Mouse (Mus musculus) cortical plate, adult 2 months (tissue): ENCODE measurements around the gene Riok2. TPM values are rescaled to one million over a fixed set of nuclear protein-coding genes. Genes with fewer than 3 reads are reported as not detected.

ENCODE experiments used
- H3K27ac ChIP-seq: fragments of 200-500 bp; 2 replicates; pipeline ENCODE4 v1.5.1; 2012; ENCODE audit warnings: low read length, control low read depth, inconsistent platforms; ENCODE audit not compliant: insufficient read depth
- H3K4me1 ChIP-seq: fragments of 200-500 bp; 2 replicates; pipeline ENCODE4 v1.6.1; 2011; ENCODE audit warnings: low read length; ENCODE audit not compliant: control insufficient read depth, insufficient read depth
- H3K4me3 ChIP-seq: fragments of 200-500 bp; 2 replicates; pipeline ENCODE4 v1.5.1; 2011; ENCODE audit warnings: mild to moderate bottlenecking, low read length, control low read depth; ENCODE audit not compliant: insufficient read depth
- CTCF ChIP-seq: fragments of 200-500 bp; IDR thresholded peaks from 2 replicates; pipeline ENCODE4 v1.5.1; 2011; ENCODE audit warnings: mild to moderate bottlenecking, control low read depth, low read length; ENCODE audit not compliant: insufficient read depth; ENCODE audit errors: extremely low read depth
- POLR2A ChIP-seq: fragments of 200-500 bp; IDR thresholded peaks from 2 replicates; pipeline ENCODE4 v1.6.1; 2011; ENCODE audit warnings: mild to moderate bottlenecking, low read length, control low read depth; ENCODE audit not compliant: insufficient read depth; ENCODE audit errors: extremely low read depth
- polyA plus RNA-seq: library from polyadenylated mRNA; depleted of rRNA; stranded (reverse); fragments of >200 nt; gene quantifications from 2 replicates; pipeline ENCODE4 v1.2.3, GENCODE M21; 2012

Gene Riok2
- polyA plus RNA-seq, 1 experiment, result 22.4 TPM

DNA sequence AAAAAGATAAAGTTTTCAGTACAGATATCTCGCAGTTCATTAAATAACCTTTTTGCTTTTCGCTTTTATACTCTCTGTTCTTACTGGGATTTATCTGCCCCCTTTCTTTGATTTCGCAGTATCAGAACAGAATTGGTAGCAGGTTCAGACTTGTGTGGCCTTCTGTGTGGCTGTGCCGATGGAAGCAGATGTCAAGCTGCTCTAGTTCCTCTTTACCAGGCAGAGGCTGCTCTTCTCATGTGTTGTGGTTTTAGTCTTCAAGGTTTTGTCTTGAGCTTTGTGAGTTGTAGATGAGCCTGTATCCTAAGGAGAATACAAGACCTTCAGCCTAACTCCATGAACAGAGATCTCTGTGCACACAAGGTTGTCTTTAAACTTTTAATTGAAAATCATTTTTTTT is 17.7 kb downstream of the Riok2 start:
- no peaks in the 10 kb centered on the region for H3K4me1 ChIP-seq
- no peak overlapping the region for H3K4me3 ChIP-seq
- no peak overlapping the region for H3K27ac ChIP-seq
- TF ChIP-seq POLR2A, result no peak
- TF ChIP-seq CTCF, result no peak

DNA sequence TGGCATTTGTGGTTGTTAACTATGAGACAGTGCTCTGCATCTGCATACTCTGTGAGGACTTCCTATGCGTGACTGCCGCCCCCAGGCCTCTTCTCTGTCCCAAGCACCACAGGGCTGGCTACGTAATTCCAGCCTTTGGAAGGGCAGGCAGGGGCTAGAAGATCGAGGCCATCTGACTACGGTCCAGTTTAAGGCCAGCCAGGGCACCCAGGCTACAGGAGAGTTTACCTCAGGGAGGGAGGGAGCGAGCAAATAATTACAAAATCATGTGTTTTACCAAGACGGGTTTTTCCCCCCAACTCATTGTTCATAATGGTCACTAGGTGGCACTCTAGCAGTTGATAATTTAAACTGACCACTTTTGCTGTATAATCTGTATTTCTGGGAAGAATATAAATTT is 18.8 kb downstream of the Riok2 start:
- TF ChIP-seq POLR2A (no peak), CTCF (no peak)
- Histone ChIP-seq H3K4me3 (no peak overlapping the region), H3K4me1 (no peaks in the 10 kb centered on the region), H3K27ac (no peak overlapping the region)

DNA sequence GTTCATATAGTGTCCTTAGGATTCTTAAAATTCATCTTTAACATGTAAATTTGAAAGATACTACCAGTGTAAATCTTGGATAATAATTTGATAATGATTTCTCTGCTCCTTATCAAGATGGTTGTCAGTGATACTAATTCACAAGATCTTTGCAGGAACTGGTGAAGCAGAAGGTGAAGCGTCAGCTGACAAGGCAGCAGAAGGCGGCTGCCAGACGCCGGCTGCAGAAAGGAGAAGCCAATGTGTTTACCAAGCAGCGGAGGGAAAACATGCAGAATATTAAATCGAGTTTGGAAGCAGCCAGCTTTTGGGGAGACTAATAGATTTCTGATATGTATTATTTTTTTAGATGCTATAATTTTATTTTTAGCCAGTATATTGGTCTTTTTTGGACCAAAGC is 19.2 kb downstream of the Riok2 start:
- Histone ChIP-seq H3K4me3 (no peak overlapping the region), H3K27ac (no peak overlapping the region), H3K4me1 (no peaks in the 10 kb centered on the region)
- no peak for TF ChIP-seq POLR2A
- TF ChIP-seq CTCF, result no peak

DNA sequence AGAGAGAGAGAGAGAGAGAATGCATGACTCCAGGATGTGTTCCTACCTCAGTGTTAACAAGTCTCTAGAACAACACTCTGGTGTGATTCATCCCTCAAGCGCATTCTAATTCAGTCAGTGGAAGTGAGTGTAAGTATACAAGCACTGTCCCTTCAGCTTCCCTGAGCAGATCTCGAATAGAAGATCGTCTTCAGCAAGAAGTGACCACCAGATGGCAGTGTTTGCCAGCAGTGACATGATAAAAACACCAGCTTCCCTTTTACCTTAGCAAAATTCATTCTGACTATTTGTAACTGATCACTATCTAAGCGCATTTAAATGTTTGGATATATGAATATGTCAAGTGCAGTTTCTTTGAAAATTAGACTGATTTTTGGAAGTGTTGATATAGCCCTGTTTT is 20.2 kb downstream of the Riok2 start:
- no peak overlapping the region for H3K27ac ChIP-seq
- TF ChIP-seq CTCF (peak; percentile 78), POLR2A (no peak)
- no peak overlapping the region for H3K4me3 ChIP-seq

DNA sequence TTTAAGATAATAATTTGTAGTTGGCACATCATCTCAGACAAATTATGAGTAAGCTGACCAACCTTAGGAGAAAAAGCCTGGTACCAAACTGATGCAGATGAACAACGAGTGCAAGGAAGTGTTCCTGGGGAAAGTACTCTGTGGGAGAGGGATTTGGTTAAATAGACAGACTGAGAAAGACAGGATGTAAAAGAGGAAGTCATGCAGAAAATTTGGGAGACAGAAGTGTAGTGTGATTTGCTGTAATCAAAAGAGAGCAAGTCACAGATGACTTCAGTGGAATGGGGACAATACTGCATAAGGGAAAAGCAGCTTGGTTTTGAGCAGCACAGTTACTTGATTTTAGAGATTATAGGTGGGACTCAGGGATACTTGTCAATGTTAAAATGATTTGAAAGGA is 22.8 kb downstream of the Riok2 start:
- Histone ChIP-seq H3K27ac (no peak overlapping the region), H3K4me3 (no peak overlapping the region), H3K4me1 (no peaks in the 10 kb centered on the region)
- TF ChIP-seq POLR2A (no peak), CTCF (no peak)

More for the DNA sequence above, 20.2 kb downstream of the Riok2 start:
- H3K4me1 ChIP-seq, result no peaks in the 10 kb centered on the region

DNA sequence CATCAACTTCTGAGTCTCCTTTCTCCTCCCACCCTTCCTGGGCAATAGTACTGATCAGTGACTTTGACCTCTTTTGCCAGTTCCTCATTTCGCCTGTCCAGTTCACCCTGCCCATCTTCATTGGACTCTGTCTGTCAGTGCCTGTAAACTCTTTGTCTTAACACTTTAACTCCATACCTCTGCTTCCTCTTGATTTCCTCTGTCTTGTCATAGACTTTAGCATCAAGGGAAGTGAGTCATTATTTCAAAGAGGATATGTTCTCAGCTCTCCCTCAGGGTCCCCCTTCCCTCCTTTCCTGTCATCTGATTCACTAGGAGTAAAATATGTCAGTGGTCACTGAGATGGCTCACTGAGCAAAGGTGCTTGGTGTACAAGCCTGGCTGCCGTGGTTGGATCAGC is 24.6 kb downstream of the Riok2 start:
- no peaks in the 10 kb centered on the region for H3K4me1 ChIP-seq
- H3K4me3 ChIP-seq, result no peak overlapping the region
- no peak overlapping the region for H3K27ac ChIP-seq
- TF ChIP-seq CTCF (no peak), POLR2A (no peak)

DNA sequence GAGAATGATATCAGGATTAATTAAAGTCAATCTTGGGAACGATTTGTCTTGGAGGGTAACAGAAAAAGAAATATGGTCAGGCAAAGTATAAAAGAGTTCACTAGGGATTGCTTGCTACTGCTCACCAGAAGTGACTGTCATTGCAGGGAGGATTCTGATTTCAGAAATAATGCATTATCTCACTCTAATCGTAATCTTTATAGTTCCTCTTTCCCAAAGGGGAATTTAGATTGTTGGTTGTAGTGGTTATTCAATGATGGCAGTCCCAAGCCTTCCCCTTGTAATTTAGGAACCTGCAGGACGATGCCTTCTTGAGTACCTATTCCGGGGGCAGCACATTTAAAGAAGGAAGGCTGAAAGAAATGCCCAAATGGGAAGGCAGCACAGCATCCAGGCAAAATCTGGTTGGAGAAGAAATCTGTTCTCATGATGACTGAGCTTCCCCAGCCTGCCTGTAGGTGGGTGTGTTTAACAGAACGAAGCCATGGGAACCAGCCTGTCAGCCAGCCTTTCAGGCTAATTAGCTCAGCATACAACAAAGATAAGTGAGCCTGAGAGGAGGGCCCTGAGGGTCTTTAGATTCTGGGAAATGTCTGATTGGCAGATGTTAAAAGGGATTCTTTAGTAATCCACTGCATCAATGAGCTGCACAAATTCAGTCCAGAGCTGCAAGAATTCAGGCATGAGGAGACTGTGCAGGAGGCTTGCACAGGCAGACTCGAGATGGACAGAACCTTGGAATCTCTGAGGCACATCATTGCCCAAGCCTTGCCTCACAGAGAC is 28.3 kb downstream of the Riok2 start, which contains the start of gene Lix1:
Gene Lix1, plus strand, starts transcription at position 451 of the 783 bp plus-strand sequence.
- TF ChIP-seq CTCF (peak; percentile 44; the same call in 1 of the 2 replicates), POLR2A (no peak)
- H3K27ac ChIP-seq, result no peak within 1 kb of the TSS

DNA sequence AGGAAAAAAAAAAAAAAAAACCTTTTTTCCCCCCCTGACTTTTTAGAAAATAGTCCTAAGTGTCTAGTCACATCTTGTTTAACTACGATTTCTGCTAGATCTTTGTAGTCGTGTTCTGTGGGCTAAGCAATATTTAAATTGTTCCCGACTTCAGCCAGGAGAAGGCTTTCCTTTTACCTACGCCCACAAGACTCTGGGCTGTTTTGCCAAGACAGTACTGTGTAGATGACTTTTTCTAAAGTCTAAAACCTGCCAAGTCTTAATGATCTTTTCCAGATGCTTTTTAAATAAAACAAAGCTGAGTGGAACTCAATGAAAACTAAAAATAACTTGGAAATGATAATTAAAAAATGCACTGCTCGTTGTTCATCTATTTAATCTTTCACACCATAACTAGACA is 28.9 kb downstream of the Riok2 start:
- H3K4me1 ChIP-seq, result no peaks in the 10 kb centered on the region
- no peak overlapping the region for H3K27ac ChIP-seq
- TF ChIP-seq CTCF (no peak), POLR2A (no peak)
- peak overlapping the region; percentile 26 for H3K4me3 ChIP-seq

More for the DNA sequence above, 28.3 kb downstream of the Riok2 start, which contains the start of gene Lix1:
- Histone ChIP-seq H3K4me3 (peak within 1 kb of the TSS; percentile 26), H3K4me1 (no peaks in the 10 kb centered on the region)

DNA sequence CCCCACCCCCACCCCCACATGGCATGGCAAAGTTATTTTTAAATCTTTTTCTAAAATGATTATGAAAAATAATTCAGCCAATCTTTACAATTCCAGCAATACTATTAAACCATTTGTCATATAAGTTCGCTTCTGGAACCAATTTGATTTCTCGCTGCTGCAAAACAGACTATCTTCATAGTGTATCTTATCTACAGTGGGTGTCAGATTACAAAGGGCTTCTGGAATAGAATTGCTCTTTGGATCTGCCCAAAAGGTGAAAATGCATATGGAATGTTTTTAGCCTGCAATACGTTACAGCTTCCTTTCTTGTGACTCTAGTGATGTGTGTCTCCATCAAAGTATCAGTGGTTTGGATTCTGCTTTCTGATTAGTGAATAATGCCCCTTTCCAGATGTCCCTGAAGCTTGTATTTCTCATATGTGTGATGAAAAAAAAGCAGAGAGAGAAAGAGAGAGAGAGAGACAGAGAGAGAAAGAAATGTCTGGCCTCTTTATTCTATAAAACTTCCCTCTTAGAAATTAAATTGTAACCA is 29.5 kb downstream of the Riok2 start:
- H3K4me3 ChIP-seq, result peak overlapping the region; percentile 25
- H3K27ac ChIP-seq, result no peak overlapping the region

DNA sequence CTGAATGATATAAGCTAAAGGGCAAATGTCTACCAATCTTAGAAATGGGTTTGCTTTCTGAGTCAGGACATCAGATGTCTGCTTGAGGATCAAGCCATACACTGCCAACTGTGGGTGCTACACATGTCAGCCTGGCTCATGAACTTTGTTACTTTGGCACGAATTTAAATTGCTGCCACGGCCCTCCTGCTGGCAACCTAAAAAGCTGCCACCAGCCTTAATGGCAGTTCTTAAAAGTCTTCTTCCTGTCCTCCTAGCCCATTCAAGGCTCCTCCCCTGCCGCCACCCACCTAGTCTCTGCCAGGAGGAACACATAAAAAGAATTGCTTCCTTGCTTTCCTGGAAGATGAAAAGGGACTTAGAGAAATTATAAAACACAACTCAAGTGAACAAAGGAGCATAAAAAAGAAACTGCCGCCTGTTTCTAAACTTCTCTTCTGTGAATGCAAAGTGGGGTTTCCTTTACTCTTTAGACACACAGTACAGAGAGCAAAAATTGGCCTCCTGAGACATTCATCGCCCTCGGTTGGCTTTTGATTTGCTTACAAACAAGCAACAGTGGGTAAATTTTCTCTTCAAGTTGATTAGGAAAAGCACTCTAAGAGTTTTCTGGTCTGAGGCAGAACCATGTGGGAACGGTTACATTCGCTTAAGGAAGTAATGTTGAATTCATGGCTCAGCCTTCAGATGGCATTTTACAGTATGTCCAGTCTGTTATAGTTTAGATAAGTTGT is 30.9 kb downstream of the Riok2 start:
- no peaks in the 10 kb centered on the region for H3K4me1 ChIP-seq
- H3K27ac ChIP-seq, result no peak overlapping the region
- no peak for TF ChIP-seq CTCF
- no peak for TF ChIP-seq POLR2A
- H3K4me3 ChIP-seq, result no peak overlapping the region

More for the DNA sequence above, 29.5 kb downstream of the Riok2 start:
- TF ChIP-seq CTCF, result no peak
- no peak for TF ChIP-seq POLR2A
- no peaks in the 10 kb centered on the region for H3K4me1 ChIP-seq
